Mouse (Mus musculus) frontal cortex, postnatal 25 days (tissue): Measurements from ENCODE around the gene Sphk1.
A peak's percentile ranks its signal among the peaks of the same experiment; 100 is the strongest.
"Not testable (repeated sequence)": the region's sequence is repeated elsewhere in the genome, so short reads cannot be mapped to it uniquely, and the experiment has no call there.

Source experiments
- DNase-seq, 2 experiments: peaks; one replicate each; pipeline ENCODE4 v3.0.0; 2022; ENCODE audit warnings: low spot score in 2 of 2

Gene Sphk1

GRCm38 (mm10) chr11:116530187-116531147, at the start of gene Sphk1:
Gene Sphk1, plus strand, starts transcription at chr11:116530925.
- no peak for DNase-seq

- DNase-seq = no peak
Observed at GRCm38 (mm10) chr11:116480975-116481374, 49.8 kb upstream of the Sphk1 start.

GRCm38 (mm10) chr11:116481776-116482175, 48.9 kb upstream of the Sphk1 start:
- DNase-seq = no peak

- no peak for DNase-seq
Observed at GRCm38 (mm10) chr11:116484261-116484660, 46.5 kb upstream of the Sphk1 start.

- DNase-seq = no peak
Observed at GRCm38 (mm10) chr11:116488207-116488606, 42.5 kb upstream of the Sphk1 start.

- DNase-seq = no peak
Observed at GRCm38 (mm10) chr11:116488693-116489375, 41.9 kb upstream of the Sphk1 start.

GRCm38 (mm10) chr11:116489771-116490231, 40.9 kb upstream of the Sphk1 start:
- no peak for DNase-seq

GRCm38 (mm10) chr11:116490232-116491107, 40.3 kb upstream of the Sphk1 start:
- peak; percentile 73 to 75 for DNase-seq

- DNase-seq = no peak
Observed at GRCm38 (mm10) chr11:116491338-116491737, 39.4 kb upstream of the Sphk1 start.

GRCm38 (mm10) chr11:116492507-116492906, 38.2 kb upstream of the Sphk1 start:
- not testable (repeated sequence) for DNase-seq

- DNase-seq = no peak
Observed at GRCm38 (mm10) chr11:116493191-116493590, 37.5 kb upstream of the Sphk1 start.

- no peak for DNase-seq
Observed at GRCm38 (mm10) chr11:116493795-116494252, 36.9 kb upstream of the Sphk1 start, which contains the start of gene Prpsap1. Gene Prpsap1, minus strand, starts transcription at chr11:116494202.

- peak in 1 of 2 experiments; percentile 50 for DNase-seq
Observed at GRCm38 (mm10) chr11:116494474-116495174, 36.1 kb upstream of the Sphk1 start.

- no peak for DNase-seq
Observed at GRCm38 (mm10) chr11:116497313-116497712, 33.4 kb upstream of the Sphk1 start.

- DNase-seq = no peak
Observed at GRCm38 (mm10) chr11:116498596-116498995, 32.1 kb upstream of the Sphk1 start.

GRCm38 (mm10) chr11:116499018-116499417, 31.7 kb upstream of the Sphk1 start:
- no peak for DNase-seq

- no peak for DNase-seq
Observed at GRCm38 (mm10) chr11:116501005-116501746, 29.5 kb upstream of the Sphk1 start.

- DNase-seq = no peak
Observed at GRCm38 (mm10) chr11:116504516-116504915, 26.2 kb upstream of the Sphk1 start.

GRCm38 (mm10) chr11:116505573-116505972, 25.2 kb upstream of the Sphk1 start:
- DNase-seq = no peak
